Mouse (Mus musculus) urinary bladder, postnatal 10 days (tissue): ENCODE results near the gene Bcl2a1c.
"Not testable (repeated sequence)": the region's sequence is repeated elsewhere in the genome, so short reads cannot be mapped to it uniquely, and the experiment has no call there.

Experiments
- DNase-seq: peaks from one replicate; pipeline ENCODE4 v3.0.0; 2022; ENCODE audit warnings: low spot score

Bcl2a1c gene

GRCm38 (mm10) chr9:114329855-114330254 is at the start of gene Bcl2a1c:
Gene Bcl2a1c (plus strand): TSS chr9:114330135.
- DNase-seq = not testable (repeated sequence)

DNA sequence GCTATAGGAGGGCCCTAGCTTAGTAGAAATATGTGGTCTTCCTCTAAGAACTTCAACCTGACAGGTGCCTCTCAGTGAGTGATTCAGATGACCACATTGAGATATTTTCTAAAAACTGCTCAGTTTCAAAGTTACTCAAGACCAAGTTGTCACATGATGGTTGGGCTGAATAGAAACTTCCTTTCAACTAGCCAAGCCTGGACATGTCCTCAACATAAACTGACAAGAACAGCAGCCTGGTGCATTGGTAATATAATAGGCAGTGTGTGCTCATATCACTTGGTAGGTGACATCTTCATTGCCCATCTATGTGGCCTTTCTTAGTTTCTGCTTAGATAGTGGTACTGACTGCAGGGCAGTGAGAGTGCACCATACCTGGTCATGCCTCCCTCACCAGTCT is 24.0 kb upstream of the Bcl2a1c start:
- not testable (repeated sequence) for DNase-seq

- not testable (repeated sequence) for DNase-seq
Measured at GRCm38 (mm10) chr9:114311752-114312151, 18.2 kb upstream of the Bcl2a1c start.

GRCm38 (mm10) chr9:114318021-114318420 is 11.9 kb upstream of the Bcl2a1c start:
- no peak for DNase-seq

DNA sequence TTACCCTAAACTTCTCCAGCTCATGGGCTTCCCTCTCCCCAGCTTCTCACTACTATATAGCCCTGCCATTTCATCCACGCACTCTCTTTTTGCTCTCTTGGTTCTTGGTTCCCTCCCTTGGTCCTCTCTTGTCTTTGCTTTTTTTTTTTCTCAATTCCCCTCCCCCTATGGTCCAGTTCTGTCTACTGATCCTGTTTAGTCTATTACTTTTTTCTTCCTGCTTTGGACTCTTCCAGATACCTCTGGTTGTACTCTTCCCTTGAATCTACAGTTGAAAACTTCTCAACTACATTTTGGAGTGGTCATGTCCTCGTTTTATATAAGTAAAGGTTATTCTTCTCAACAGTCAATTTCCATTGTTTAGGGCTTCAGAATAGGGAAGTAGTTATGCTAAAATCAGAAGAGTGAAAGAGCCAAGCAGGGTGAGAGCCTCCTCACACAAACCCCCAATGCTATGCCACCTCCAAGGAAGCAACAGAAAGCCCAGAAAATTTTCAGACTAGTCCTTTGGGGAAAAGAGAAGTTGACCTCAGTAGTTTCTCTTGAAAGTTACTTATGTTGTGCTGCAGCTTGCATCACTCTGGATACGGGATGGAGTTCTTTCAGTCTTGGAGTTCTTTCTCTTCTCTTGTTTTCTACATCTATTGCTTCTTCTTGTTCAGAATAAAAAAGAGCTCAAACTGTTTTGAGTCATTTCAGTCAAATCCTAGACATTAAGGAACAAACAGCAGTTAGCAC is 3.8 kb upstream of the Bcl2a1c start:
- no peak for DNase-seq

- DNase-seq = not testable (repeated sequence)
Measured at GRCm38 (mm10) chr9:114328332-114328731, 1.6 kb upstream of the Bcl2a1c start.

- DNase-seq = peak; percentile 38
Measured at GRCm38 (mm10) chr9:114367783-114368470, 38.0 kb downstream of the Bcl2a1c start.

DNA sequence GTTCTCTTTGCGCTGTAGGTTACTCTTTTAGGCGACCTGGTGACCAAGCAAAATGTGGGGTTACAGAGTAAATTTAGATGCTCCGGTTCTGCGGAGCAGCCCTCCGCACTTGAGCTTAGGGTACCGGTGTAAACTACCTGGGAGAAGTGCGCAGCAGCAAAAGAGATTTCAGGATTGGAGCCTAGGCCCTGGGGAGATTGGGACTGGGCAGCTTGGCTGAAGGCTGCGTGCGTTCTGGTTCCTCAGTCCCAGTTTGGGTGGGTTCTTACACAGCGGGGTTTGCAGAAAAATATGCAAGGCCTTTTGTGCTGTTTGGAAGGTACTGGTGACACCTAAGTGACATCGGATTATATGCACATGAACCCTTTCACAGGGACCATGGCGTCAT is 38.5 kb downstream of the Bcl2a1c start:
- no peak for DNase-seq

- DNase-seq = not testable (repeated sequence)
Measured at GRCm38 (mm10) chr9:114369389-114369788, 39.5 kb downstream of the Bcl2a1c start.

GRCm38 (mm10) chr9:114371717-114372116 is 41.8 kb downstream of the Bcl2a1c start:
- DNase-seq = not testable (repeated sequence)

GRCm38 (mm10) chr9:114375276-114375962 is 45.5 kb downstream of the Bcl2a1c start:
- DNase-seq = no peak

DNA sequence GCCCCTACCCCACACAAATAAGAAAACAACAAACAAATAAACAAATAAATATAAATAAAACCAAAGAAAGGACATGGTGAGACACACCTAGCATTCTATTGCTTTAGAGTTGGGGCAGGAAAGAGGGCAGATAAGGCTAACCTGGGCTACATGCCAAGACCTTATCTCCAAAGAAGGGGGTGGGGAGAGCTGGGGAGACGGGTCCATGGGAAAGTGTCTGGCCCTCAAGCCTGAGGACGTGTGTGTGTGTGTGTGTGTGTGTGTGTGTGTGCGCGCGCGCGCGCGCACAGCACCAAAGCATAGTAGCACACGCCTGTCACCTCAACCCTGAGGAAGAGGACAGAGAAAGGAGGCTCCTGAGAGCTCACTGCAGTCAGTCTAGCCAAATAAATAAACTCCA is 47.2 kb downstream of the Bcl2a1c start:
- DNase-seq = no peak

- DNase-seq = no peak
Measured at GRCm38 (mm10) chr9:114379871-114380270, 49.9 kb downstream of the Bcl2a1c start.
